Mouse (Mus musculus) gastrocnemius, adult 18-20 months (tissue): ENCODE measurements around the gene Nol3. TPM values are rescaled to one million over a fixed set of nuclear protein-coding genes. Genes with fewer than 3 reads are reported as not detected.

Source experiments
- DNase-seq: peaks from one replicate; pipeline ENCODE4 v3.0.0; 2021; ENCODE audit warnings: low spot score
- total RNA-seq, 2 experiments: library from RNA; stranded (reverse); gene quantifications; 2 replicates each; pipeline ENCODE4 v1.2.3; 2021

Gene Nol3
- total RNA-seq, 2 experiments from 2014 or later, result 32.7 to 38.9 TPM

- peak; percentile 33 for DNase-seq
Observed at GRCm38 (mm10) chr8:105305211-105306145, 29.5 kb downstream of the Nol3 start, which contains the start of gene Elmo3. Elmo3 (plus strand) TSS chr8:105305601.

- DNase-seq, result no peak
Observed at GRCm38 (mm10) chr8:105306146-105306691, 30.3 kb downstream of the Nol3 start.

- DNase-seq, result no peak
Observed at GRCm38 (mm10) chr8:105307670-105308069, 31.7 kb downstream of the Nol3 start.

DNA sequence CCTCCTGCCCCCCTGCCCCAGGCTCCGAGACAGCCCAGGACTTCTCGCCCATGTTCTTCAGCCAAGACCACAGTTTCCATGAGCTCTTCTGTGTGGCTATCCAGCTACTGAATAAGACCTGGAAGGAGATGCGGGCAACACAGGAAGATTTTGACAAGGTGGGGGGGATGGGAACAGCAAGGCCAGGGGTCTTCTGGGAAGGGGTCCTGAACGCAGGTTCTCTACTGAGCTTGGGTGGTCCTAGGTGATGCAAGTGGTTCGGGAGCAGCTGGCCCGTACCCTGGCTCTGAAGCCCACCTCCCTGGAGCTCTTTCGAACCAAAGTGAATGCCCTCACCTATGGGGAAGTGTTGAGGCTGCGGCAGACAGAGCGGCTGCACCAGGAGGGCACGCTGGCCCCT is 32.5 kb downstream of the Nol3 start:
- DNase-seq, result no peak

DNA sequence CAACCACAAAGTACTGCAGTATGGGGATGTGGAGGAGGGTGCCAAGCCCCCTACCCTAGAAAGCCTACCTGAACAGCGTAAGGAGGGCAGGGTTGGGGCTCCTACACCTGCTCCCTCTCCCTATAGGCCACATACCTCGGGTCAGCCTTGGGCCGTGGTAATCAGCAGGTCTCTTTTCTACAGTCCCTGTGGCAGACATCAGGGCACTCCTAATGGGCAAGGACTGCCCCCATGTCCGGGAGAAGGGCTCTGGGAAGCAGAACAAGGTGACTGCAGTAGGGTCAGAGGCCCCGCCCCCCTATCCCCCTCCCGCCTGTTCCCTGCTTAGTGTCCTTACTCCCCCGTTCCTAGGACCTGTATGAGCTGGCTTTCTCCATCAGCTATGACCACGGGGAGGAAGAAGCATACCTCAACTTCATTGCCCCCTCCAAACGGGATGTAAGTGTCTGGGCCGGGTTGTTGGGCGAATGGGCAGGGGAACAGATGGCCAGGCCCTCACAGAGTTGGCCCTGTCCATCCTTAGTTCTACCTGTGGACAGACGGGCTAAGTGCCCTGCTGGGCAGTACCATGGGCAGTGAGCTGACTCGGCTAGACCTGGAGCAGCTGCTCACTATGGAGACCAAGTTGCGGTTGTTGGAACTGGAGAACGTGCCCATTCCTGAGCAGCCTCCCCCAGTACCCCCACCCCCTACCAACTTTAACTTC is 33.4 kb downstream of the Nol3 start:
- no peak for DNase-seq

GRCm38 (mm10) chr8:105310118-105310517 is 34.2 kb downstream of the Nol3 start:
- no peak for DNase-seq

DNA sequence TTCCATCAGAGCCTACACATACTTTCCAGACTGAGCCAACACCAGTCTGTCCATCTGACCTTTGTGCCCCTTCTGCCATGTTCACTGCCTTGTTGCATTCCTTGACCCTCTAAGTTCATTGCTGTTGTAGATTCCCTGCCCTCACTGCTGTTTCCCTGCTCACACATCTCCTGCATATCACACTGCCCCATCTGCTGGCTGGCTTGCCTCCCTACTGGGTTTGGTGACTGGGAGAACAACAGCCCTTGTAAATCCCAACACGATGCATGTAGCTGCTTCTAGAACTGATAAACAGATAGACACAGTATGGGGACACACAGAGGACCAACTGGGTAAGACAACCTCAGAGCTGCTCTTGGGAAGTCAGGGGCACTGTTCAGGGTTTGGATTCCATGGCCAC is 35.8 kb downstream of the Nol3 start:
- DNase-seq, result no peak

DNA sequence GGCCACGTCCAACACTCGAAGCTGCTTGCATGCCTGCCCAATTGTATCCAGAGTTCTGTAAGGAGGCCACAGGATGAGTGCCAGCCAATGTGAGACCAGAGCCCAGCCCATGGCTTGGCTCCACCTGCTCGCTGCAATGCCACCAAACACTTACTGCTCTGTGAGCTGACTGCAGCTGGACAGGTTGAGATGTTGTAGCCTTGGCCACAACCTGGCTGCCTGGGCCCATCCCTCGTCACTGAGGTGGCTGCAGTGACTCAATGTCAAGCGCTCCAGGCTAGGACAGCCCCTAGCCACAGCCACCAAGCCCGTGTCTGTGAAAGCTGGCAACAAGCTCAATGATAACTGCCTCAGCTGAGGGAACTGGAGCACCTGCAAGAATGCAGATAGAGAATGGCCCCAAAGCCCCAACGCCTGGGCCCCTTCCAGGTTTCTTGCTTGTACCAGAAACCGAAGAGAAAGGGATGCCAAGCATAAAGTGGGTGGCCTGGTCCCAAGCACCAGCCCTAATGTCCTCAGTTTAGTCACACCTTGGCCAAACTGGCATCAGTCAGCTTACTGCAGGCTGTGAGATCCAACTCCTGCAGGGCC is 37.0 kb downstream of the Nol3 start:
- no peak for DNase-seq

- no peak for DNase-seq
Observed at GRCm38 (mm10) chr8:105313622-105314402, 37.9 kb downstream of the Nol3 start.

GRCm38 (mm10) chr8:105315073-105315769 is 39.3 kb downstream of the Nol3 start:
- no peak for DNase-seq

DNA sequence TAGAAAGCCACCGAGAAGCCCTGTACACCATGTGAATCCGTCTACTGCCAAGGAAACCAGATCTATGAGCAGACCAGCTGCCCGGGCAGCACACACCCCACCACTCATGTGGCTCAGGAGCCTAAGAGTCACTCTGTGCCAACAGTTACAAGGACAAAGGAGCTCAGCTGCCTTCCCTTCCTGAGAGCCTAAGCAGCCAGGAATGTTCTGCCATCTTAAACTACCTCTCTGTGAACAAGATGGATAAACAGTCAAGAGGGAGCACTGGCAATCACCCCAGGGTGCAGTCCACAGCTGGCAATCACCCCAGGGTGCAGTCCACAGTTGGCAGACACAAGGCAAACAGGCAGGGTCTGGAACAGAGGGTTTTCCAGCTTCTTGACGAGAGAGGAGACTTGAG is 42.0 kb downstream of the Nol3 start:
- DNase-seq, result peak; percentile 57

DNA sequence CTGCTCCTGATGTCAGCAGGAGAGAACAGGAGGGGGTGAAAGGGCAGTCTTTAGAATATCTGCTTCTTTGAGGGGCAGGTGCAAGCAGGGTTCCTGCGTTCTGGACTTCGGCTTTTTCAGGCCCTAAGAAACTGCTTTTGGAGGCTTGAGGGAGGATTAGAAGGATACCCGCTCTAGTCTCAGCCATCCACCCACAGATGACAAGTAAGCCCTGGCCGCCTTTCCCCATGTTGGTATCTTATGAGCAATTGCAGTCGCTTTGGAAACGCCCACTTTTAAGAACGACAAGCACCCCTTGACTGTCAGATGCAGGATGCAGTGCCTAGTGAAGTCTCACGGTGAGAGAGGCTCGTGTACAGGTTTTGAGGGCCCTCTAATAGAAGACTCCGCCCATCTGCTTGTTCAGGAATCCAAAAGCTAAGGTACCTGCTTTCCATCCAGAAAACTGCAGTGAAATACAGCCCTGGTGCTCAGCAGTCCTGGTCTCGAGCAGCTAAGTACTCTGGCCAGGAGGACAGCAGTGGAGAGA is 42.8 kb downstream of the Nol3 start:
- DNase-seq, result no peak

GRCm38 (mm10) chr8:105323183-105323582 is 47.2 kb downstream of the Nol3 start:
- no peak for DNase-seq

- no peak for DNase-seq
Observed at GRCm38 (mm10) chr8:105325641-105326093, 49.7 kb downstream of the Nol3 start.

DNA sequence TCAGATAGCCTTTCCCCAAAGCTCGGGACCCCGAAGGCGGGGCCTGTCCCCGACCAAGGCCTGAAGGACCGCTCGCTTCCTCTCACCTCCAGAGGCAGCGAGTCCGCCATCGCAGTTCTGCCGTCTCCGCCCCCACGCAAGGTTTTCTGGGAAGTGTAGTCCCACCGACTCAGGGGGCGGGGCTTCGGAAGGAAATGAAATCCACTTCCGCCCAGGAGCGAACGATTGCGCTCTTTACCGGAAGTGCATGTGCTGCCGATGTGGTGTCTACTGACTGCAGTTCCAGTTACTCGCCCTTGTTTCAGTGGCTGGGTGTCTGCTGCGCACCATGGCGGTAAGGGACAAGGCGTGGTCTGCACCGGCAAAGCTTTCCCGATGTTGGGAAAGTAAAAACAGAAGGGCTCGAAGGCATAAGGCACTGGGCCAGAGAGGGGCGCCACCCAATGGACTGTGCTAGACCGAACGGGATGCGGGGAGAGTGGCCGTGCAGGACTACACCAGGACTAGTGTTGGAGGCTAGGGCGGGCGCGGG is 50.3 kb downstream of the Nol3 start, which contains the start of the genes Lrrc29 and Tmem208:
Gene Lrrc29, minus strand, starts transcription at position 138 of the 532 bp plus-strand sequence.
Gene Tmem208, plus strand, starts transcription at position 214 of the 532 bp plus-strand sequence.
- DNase-seq, result peak; percentile 98

GRCm38 (mm10) chr8:105326968-105327367 is 51.0 kb downstream of the Nol3 start:
- no peak for DNase-seq

- no peak for DNase-seq
Observed at GRCm38 (mm10) chr8:105330325-105330724, 54.4 kb downstream of the Nol3 start.

DNA sequence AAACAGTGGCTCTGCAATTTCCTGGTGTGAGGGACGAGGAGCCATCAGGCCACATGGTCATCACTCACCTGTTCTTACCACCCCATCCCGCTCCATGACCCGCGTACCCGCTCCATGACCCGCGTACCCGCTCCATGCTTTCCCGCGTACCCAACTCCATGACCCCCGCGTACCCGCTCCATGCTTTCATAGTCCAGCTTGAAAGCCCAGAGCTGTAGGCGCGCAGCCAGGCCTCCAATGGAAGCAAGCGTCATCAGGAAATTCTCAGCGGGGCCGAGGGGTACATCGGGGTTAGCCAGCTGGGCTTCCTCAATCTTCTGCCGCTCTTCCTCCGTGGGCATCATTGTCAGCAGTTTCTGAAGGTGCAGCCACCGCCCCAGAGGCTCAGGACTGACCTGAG is 55.5 kb downstream of the Nol3 start:
- DNase-seq, result no peak
